Mouse (Mus musculus) midbrain, embryonic 14.5 days (tissue): ENCODE results near the gene Dll3. TPM values are rescaled to one million over a fixed set of nuclear protein-coding genes. Genes with fewer than 3 reads are reported as not detected.

Source experiments
- ATAC-seq: fragments of 200-750 bp; cut with Nextera tagmentation; 2 replicates; pipeline ENCODE4 v1.8.0; 2017; ENCODE audit warnings: moderate number of reproducible peaks, moderate library complexity; ENCODE audit not compliant: low FRiP score, low TSS enrichment
- DNase-seq: peaks from one replicate; pipeline ENCODE4 v3.0.0-alpha.2; 2015
- H3K27ac ChIP-seq: fragments of 300-500 bp; sonication (generic); replicated peaks from 2 replicates; pipeline ENCODE4 v1.5.1; 2014; ENCODE audit warnings: mild to moderate bottlenecking, low read depth, low read length, moderate library complexity
- H3K27me3 ChIP-seq: fragments of 300-500 bp; sonication (generic); 2 replicates; pipeline ENCODE4 v1.6.1; 2014; ENCODE audit warnings: low read length, control low read depth, mixed read lengths; ENCODE audit not compliant: control insufficient read depth, insufficient read depth
- H3K36me3 ChIP-seq: fragments of 300-500 bp; sonication (generic); 2 replicates; pipeline ENCODE4 v1.6.1; 2014; ENCODE audit warnings: low read length, control low read depth; ENCODE audit not compliant: control insufficient read depth, insufficient read depth
- H3K4me1 ChIP-seq: fragments of 300-500 bp; sonication (generic); 2 replicates; pipeline ENCODE4 v1.6.1; 2014; ENCODE audit warnings: mild to moderate bottlenecking, antibody characterized with exemption, low read length, control low read depth; ENCODE audit not compliant: control insufficient read depth, insufficient read depth
- H3K4me2 ChIP-seq: fragments of 300-500 bp; sonication (generic); 2 replicates; pipeline ENCODE4 v1.6.1; 2014; ENCODE audit warnings: mild to moderate bottlenecking, low read length, moderate library complexity
- H3K4me3 ChIP-seq: fragments of 300-500 bp; sonication (generic); replicated peaks from 2 replicates; pipeline ENCODE4 v1.5.1; 2014; ENCODE audit warnings: low read depth, low read length
- H3K9ac ChIP-seq: fragments of 300-500 bp; sonication (generic); replicated peaks from 2 replicates; pipeline ENCODE4 v1.6.1; 2014; ENCODE audit warnings: mild to moderate bottlenecking, low read length, moderate library complexity
- H3K9me3 ChIP-seq: fragments of 300-500 bp; sonication (generic); 2 replicates; pipeline ENCODE4 v1.6.1; 2016; ENCODE audit warnings: low read length, control low read depth, mixed read lengths; ENCODE audit not compliant: control insufficient read depth
- WGBS: fragments of 180-500 bp; shearing (Covaris S2); extraction: QIAGEN DNeasy Blood & Tissue Kit; methylation state at CpG from one replicate; pipeline ENCODE4 v1.1.7; 2014; 5-methylcytosine and 5-hydroxymethylcytosine counted together
- polyA plus RNA-seq: library from polyadenylated mRNA; unstranded; fragments of >200 nt; fragmentation: Nextera tagmentation; extraction: Ambion mirVana; gene quantifications from 2 replicates; pipeline ENCODE4 v1.2.1, GENCODE M21; 2014

Gene Dll3
- polyA plus RNA-seq, 1 experiment from 2014 or later, result 32.2 TPM

- Histone ChIP-seq H3K36me3 (0 out of 2 replicates have a peak, but pooled peaks cover 5% of the 10 kb centered on the region), H3K4me2 (peak within 1 kb of the TSS; percentile 86), H3K4me1 (peaks cover 8% of the 10 kb centered on the region; the same call in 1 of the 2 replicates), H3K27ac (peak within 1 kb of the TSS; percentile 85), H3K27me3 (no peaks in the 10 kb centered on the region), H3K9ac (peak within 1 kb of the TSS; percentile 88), H3K9me3 (no peaks in the 10 kb centered on the region), H3K4me3 (peak within 1 kb of the TSS; percentile 98)
- DNase-seq (peak; percentile 100), ATAC-seq (peak; percentile 98)
- under 1% methylated on average over 77 of the region's 77 CpGs for WGBS
Measured at GRCm38 (mm10) chr7:28338108-28338998, 36.3 kb upstream of the Dll3 start, which contains the start of gene Supt5. Gene Supt5, minus strand, starts transcription at chr7:28338746.

GRCm38 (mm10) chr7:28335471-28335870, 33.4 kb upstream of the Dll3 start:
- Histone ChIP-seq H3K4me2 (no peak overlapping the region), H3K27ac (no peak overlapping the region), H3K27me3 (no peaks in the 10 kb centered on the region), H3K36me3 (peaks cover 14% of the 10 kb centered on the region), H3K4me3 (no peak overlapping the region), H3K9ac (no peak overlapping the region), H3K4me1 (peaks cover 8% of the 10 kb centered on the region; the same call in 1 of the 2 replicates), H3K9me3 (no peaks in the 10 kb centered on the region)
- no peak for DNase-seq
- 89% methylated on average over 2 of the region's 2 CpGs for WGBS
- no peak for ATAC-seq

GRCm38 (mm10) chr7:28334534-28334933, 32.5 kb upstream of the Dll3 start:
- peaks cover 24% of the 10 kb centered on the region for H3K36me3 ChIP-seq
- no peak overlapping the region for H3K4me3 ChIP-seq
- no peaks in the 10 kb centered on the region for H3K27me3 ChIP-seq
- no peaks in the 10 kb centered on the region for H3K9me3 ChIP-seq
- H3K4me2 ChIP-seq, result no peak overlapping the region
- no peak overlapping the region for H3K27ac ChIP-seq
- peaks cover 8% of the 10 kb centered on the region; the same call in 1 of the 2 replicates for H3K4me1 ChIP-seq
- 95% methylated on average over 4 of the region's 4 CpGs for WGBS
- no peak overlapping the region for H3K9ac ChIP-seq
- DNase-seq, result no peak
- no peak for ATAC-seq

GRCm38 (mm10) chr7:28328260-28328659, 26.2 kb upstream of the Dll3 start:
- WGBS, result 96% methylated on average over 2 of the region's 2 CpGs
- no peak overlapping the region for H3K9ac ChIP-seq
- no peak overlapping the region for H3K27ac ChIP-seq
- no peak overlapping the region for H3K4me2 ChIP-seq
- no peak overlapping the region for H3K4me3 ChIP-seq
- H3K9me3 ChIP-seq, result no peaks in the 10 kb centered on the region
- no peak for ATAC-seq
- no peaks in the 10 kb centered on the region for H3K4me1 ChIP-seq
- no peaks in the 10 kb centered on the region for H3K27me3 ChIP-seq
- no peak for DNase-seq
- H3K36me3 ChIP-seq, result peaks cover 79% of the 10 kb centered on the region

- H3K27ac ChIP-seq, result no peak overlapping the region
- ATAC-seq (no peak), DNase-seq (no peak)
- no peak overlapping the region for H3K4me3 ChIP-seq
- H3K9me3 ChIP-seq, result no peaks in the 10 kb centered on the region
- WGBS, result 87% methylated on average over 4 of the region's 4 CpGs
- H3K4me2 ChIP-seq, result no peak overlapping the region
- H3K9ac ChIP-seq, result no peak overlapping the region
- H3K27me3 ChIP-seq, result no peaks in the 10 kb centered on the region
- H3K36me3 ChIP-seq, result peaks cover 97% of the 10 kb centered on the region
- H3K4me1 ChIP-seq, result no peaks in the 10 kb centered on the region
Measured at GRCm38 (mm10) chr7:28326457-28326856, 24.4 kb upstream of the Dll3 start.

GRCm38 (mm10) chr7:28325293-28325692, 23.3 kb upstream of the Dll3 start:
- Histone ChIP-seq H3K9me3 (no peaks in the 10 kb centered on the region), H3K4me1 (no peaks in the 10 kb centered on the region), H3K4me2 (no peak overlapping the region), H3K27me3 (no peaks in the 10 kb centered on the region), H3K27ac (no peak overlapping the region), H3K4me3 (no peak overlapping the region), H3K9ac (no peak overlapping the region), H3K36me3 (peaks cover 98% of the 10 kb centered on the region)
- DNase-seq, result no peak
- ATAC-seq, result no peak
- 97% methylated on average over 8 of the region's 8 CpGs for WGBS

- Histone ChIP-seq H3K27ac (no peak overlapping the region), H3K9me3 (no peaks in the 10 kb centered on the region), H3K36me3 (peaks cover 98% of the 10 kb centered on the region), H3K4me1 (no peaks in the 10 kb centered on the region), H3K9ac (no peak overlapping the region), H3K4me2 (no peak overlapping the region), H3K27me3 (no peaks in the 10 kb centered on the region), H3K4me3 (no peak overlapping the region)
- no peak for ATAC-seq
- WGBS, result 97% methylated on average over 15 of the region's 15 CpGs
- DNase-seq, result no peak
Measured at GRCm38 (mm10) chr7:28321974-28322720, 20.1 kb upstream of the Dll3 start.

GRCm38 (mm10) chr7:28318714-28319113, 16.7 kb upstream of the Dll3 start:
- no peak overlapping the region for H3K9ac ChIP-seq
- H3K4me1 ChIP-seq, result no peaks in the 10 kb centered on the region
- H3K27me3 ChIP-seq, result no peaks in the 10 kb centered on the region
- no peak overlapping the region for H3K27ac ChIP-seq
- H3K36me3 ChIP-seq, result peaks cover 98% of the 10 kb centered on the region
- DNase-seq, result no peak
- ATAC-seq, result no peak
- H3K9me3 ChIP-seq, result no peaks in the 10 kb centered on the region
- no peak overlapping the region for H3K4me2 ChIP-seq
- no peak overlapping the region for H3K4me3 ChIP-seq
- WGBS, result 96% methylated on average over 17 of the region's 17 CpGs
